Mouse (Mus musculus) embryo, embryonic 9.5 days (tissue): ENCODE measurements at regions not wholly inside any gene's neighbourhood (a gene's known extent, or its start where the extent isn't known, plus 50 kb on each side); places are given as distances from the start of the nearest gene placed in this dataset.
"Not testable (repeated sequence)": the region's sequence is repeated elsewhere in the genome, so short reads cannot be mapped to it uniquely, and the experiment has no call there.

Experiments used
- DNase-seq: peaks from one replicate; pipeline ENCODE4 v3.0.0-alpha.2; 2017; ENCODE audit errors: extremely low spot score

DNA sequence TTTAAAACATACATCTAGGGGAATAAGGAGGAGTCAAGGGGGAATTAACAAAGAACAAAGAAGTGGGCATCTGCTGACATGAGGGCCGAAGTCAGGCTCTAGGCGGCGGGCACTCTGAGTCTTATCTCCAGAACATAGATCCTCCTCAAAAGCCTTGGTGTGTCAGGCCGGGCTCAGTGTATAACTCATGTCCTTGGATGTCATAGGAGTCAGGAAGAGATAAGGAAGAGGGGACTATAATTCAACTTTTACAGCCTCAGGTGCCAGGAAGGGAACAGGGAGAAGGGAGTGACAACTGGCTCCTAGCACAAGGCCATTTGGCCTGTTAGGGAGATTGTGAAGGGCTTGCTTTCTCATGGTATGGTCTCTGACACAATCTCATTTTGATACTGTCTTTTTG lies 185.9 kb upstream of the Ube2e2 start:
- not testable (repeated sequence) for DNase-seq

DNA sequence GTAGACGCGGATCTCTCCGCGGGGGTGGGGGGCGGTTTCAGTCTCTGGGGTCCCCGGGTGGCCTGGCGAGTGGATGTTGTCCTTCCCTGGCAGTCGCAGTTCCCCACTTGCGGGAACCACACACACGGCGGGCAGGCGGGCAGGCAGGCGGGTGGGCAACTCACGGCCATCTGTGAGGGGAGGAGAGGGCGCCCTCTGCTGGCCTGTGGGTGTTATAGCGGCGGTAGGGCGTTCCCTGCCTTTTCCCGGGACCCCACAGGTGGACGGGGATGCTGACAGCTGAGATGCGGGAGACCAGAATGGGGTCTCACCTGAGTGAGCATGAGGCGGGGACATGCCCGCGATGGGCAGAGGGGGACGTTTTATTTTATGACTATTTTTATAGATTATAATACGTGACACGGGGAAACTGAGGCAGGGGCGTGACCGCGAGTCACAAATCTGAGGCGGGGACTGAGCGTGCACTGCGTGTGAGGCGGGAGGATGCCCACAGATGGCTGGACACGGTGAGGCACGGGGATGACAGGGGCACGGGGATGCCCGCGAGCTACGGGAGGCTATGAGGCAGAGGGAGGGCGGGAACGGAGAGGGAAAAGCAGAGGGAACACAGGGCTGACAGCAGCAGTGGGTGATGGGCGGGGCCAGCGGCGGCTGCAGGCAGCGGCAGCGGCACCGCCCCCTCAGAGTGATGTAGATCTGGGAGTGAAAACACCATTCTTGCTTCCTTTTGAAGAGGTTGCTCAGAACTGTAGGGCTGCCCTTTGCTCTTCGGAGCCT lies 148.1 kb upstream of the Ube2e2 start:
- DNase-seq = peak; percentile 81

DNA sequence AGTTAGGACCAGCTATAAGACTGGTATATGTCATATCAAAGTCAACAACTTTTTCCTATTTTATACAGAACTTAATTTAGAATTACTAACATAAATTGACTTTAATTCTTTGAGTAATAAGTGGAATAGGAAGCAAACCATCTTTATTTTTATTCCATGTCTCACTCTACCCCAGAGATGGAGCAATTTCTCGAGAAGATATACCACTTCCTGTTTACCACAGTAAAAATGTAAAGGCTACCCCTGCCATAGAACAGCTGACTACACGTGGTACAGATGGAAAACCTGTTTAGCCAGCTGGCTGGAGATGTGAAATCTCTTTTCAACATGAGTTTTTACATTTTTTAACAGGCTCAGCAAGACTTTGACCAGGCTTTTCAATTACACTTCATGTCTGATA lies 126.0 kb upstream of the Ube2e2 start:
- DNase-seq = no peak

DNA sequence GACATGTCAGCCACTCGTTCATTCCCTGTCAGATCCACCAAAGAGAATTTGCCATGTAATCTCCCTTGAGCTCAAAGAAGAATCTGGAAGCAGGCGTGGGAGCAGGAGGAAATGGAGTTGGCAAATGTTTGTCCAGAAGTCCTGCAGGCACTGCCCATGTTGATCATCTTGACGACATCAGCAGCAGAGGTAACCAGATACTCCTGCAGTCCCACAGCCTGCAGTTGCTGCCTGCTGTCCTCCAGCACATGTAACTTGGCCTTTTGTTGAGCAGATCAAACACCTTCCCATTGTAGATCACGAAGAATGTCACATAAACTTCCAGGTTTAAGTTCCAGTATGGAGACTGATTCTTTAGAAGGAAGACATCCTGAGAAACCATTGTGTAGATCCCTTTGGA lies 121.3 kb upstream of the Ube2e2 start:
- DNase-seq = no peak

DNA sequence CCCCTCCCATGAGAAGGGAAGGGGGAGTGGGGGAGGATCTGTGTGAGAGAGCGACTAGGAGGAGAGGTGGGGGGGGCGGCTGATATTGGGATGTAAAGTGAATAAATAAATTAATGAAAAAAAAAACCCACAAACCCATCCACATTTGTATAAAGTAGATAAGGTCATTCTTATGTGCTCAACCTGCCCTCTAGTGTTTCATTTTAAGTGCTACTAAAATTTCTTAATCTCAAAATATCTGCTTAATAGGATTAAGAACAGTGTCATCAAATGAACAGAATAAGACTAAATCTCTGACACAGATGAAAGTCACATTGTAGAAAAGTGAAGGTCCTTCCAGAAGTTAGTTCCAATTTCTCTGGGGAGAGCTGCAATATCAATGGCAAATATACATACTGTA lies 119.5 kb upstream of the Ube2e2 start:
- DNase-seq = not testable (repeated sequence)

DNA sequence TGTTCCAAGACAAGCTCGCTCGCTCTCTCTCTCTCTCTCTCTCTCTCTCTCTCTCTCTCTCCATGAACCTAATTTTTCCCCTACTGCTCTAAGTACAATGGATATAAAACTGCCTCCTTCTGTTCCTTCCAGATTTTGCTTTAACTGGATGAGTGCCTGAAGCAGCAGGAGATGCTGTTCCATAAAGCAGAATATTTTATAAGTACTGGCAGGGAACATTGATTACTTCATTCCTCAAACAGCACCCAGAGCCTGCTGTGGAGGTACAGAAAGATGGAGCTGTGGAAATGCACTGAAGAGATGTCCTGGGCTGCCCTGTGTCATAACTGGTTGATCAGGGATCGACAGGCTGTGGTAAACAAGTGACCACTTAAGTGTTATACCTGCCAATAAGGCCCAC lies 89.8 kb upstream of the Ube2e2 start:
- DNase-seq = no peak

DNA sequence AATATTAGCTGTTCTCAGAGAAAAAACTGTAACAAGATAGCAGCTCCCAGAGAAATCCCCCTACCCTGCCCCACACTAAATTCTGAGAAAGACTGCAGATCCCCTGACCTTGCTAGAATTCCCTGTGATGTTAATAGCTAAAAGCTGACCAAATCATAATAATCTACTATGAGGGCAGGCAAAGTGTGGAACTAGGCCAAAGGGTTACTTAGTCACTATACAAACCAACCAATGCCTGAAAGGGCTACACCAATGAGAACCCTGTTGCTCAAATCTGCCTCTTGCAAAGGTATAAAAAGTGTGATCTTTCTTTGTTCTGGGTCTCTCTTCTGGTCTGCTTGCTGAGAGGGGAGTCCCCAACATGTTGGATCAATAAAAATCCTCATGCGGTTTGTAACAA lies 69.8 kb upstream of the Ube2e2 start:
- DNase-seq = no peak

DNA sequence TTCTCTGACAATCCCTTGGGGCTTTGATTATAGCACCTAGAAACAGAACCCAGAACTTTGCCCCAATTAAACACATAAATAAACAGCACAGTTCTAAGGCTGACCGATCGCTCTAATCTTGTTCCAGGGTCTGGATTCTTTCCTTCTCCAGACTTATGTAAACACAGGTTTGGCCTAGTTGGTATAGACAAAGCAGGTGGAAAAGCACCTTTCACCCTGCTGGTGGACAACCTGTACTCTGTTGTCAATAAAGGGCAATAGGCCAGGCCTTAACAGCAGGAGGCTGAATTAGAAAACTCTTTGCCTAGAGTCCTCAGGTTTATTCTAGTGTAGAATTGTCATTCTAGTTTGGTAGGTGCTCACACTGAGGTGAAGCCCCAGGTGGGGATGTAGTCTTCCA lies 69.2 kb upstream of the Ube2e2 start:
- no peak for DNase-seq
